Mouse (Mus musculus): ENCODE results near the gene Sinhcaf.
"Not testable (repeated sequence)": the region's sequence is repeated elsewhere in the genome, so short reads cannot be mapped to it uniquely, and the experiment has no call there.

The Sinhcaf gene

GRCm38 (mm10) chr6:148945509-148946408 is 508 bp downstream of the Sinhcaf start:
- DNase-seq, result peak; percentile 53 to 54

- DNase-seq, result peak; percentile 78 to 81
These were observed 1.3 kb downstream of the Sinhcaf start for GRCm38 (mm10) chr6:148944767-148945508.

- no peak for DNase-seq
These were observed 1.9 kb downstream of the Sinhcaf start for GRCm38 (mm10) chr6:148944344-148944766.

GRCm38 (mm10) chr6:148943695-148944094 is 2.6 kb downstream of the Sinhcaf start:
- DNase-seq, result no peak

- no peak for DNase-seq
These were observed 3.9 kb downstream of the Sinhcaf start for GRCm38 (mm10) chr6:148942406-148942805.

- no peak for DNase-seq
These were observed 4.4 kb downstream of the Sinhcaf start for GRCm38 (mm10) chr6:148941880-148942279.

GRCm38 (mm10) chr6:148940383-148940782 is 5.9 kb downstream of the Sinhcaf start:
- DNase-seq, result peak; percentile 31 to 40

- no peak for DNase-seq
These were observed 8.6 kb downstream of the Sinhcaf start for GRCm38 (mm10) chr6:148937693-148938092.

GRCm38 (mm10) chr6:148934961-148935590 is 11.2 kb downstream of the Sinhcaf start:
- DNase-seq, result no peak

- peak; percentile 17 to 34 for DNase-seq
These were observed 15.0 kb downstream of the Sinhcaf start for GRCm38 (mm10) chr6:148931281-148931680.

- no peak for DNase-seq
These were observed 27.3 kb downstream of the Sinhcaf start for GRCm38 (mm10) chr6:148918841-148919398.

- no peak for DNase-seq
These were observed 28.6 kb downstream of the Sinhcaf start for GRCm38 (mm10) chr6:148917672-148918071.

- peak; percentile 12 to 14 for DNase-seq
These were observed 29.4 kb downstream of the Sinhcaf start for GRCm38 (mm10) chr6:148916817-148917216.

- peak; percentile 70 to 81 for DNase-seq
These were observed 32.3 kb downstream of the Sinhcaf start for GRCm38 (mm10) chr6:148913938-148914337.

- DNase-seq, result not testable (repeated sequence)
These were observed 34.4 kb downstream of the Sinhcaf start for GRCm38 (mm10) chr6:148911906-148912305.

- no peak for DNase-seq
These were observed 39.3 kb downstream of the Sinhcaf start for GRCm38 (mm10) chr6:148906958-148907357.

- no peak for DNase-seq
These were observed 43.5 kb downstream of the Sinhcaf start for GRCm38 (mm10) chr6:148902728-148903127.

- no peak for DNase-seq
These were observed 49.8 kb downstream of the Sinhcaf start for GRCm38 (mm10) chr6:148896507-148896851.

GRCm38 (mm10) chr6:148895773-148896506 is 50.3 kb downstream of the Sinhcaf start, which contains the start of gene Caprin2:
Gene Caprin2 (minus strand): TSS chr6:148896237.
- peak; percentile 97 to 98 for DNase-seq

GRCm38 (mm10) chr6:148894888-148895772 is 51.1 kb downstream of the Sinhcaf start:
- DNase-seq, result peak; percentile 7 to 9

- no peak for DNase-seq
These were observed 72.4 kb downstream of the Sinhcaf start for GRCm38 (mm10) chr6:148873911-148874310.
